In the genomic region with DNA sequence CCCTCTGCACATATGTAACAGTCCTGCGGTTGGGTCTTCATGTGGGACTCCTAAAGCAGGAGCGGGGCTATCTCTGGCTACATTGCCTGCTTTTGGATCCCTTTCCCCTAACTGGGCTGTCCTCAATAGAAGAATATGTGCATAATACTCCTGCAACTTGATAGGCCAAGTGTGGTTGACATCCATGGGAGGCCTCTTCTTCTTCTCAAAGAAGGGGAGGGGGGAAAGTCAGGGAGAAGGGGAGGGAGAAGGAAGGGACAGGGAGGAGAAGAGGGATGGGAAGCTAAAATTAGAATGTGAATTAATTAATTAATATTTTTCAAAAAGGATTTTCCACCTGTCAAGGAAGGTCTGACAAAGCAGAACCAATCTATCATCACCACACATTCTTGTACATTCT, we compare ENCODE assay signal across 9 mouse cellular contexts.
DNase-seq lines count a peak whose midpoint lies in the region; ATAC-seq and TF ChIP-seq lines count a peak whose summit lies in the region.
"Had no signal": no experiment of that assay in that cellular context is flagged by ENCODE, and none has a peak within 500 bp of the region (broad histone marks: within the 10 kb centered on the region; RNA-seq: fewer than 3 reads in every experiment).

No protein-coding gene starts in this region.

- TF ChIP-seq RAD21 in CH12.LX (IDR thresholded peaks at IDR 0.05; ENCODE audit: low read depth, low read length), result no peak

- WGBS in forebrain, embryonic 16.5 days, result 100% methylated on average over 2 of the region's 2 CpGs
- 95% methylated on average over 2 of the region's 2 CpGs for WGBS in midbrain, embryonic 12.5 days

- H3K27ac ChIP-seq in CH12.LX (ENCODE audit: insufficient read depth, low read depth), result peak overlapping the region; percentile 58
- H3K27ac ChIP-seq in ES-Bruce4 (ENCODE audit: insufficient read depth, low read length), result 0 out of 2 replicates have a peak overlapping the region, but pooled peaks have one; percentile 8
- peak overlapping the region; percentile 82 for H3K27ac ChIP-seq in forebrain, embryonic 16.5 days (ENCODE audit: low read length)
- peak overlapping the region; percentile 93 for H3K27ac ChIP-seq in midbrain, embryonic 12.5 days (replicated peaks)
- H3K27ac ChIP-seq: liver, embryonic 15.5 days had no signal

- H3K27me3 ChIP-seq in CH12.LX (replicated peaks) (no peaks in the 10 kb centered on the region), ES-Bruce4 (ENCODE audit: control insufficient read depth, insufficient read depth, low read length, poor library complexity, severe bottlenecking) (no peaks in the 10 kb centered on the region)
- H3K27me3 ChIP-seq in forebrain, embryonic 16.5 days (replicated peaks; ENCODE audit: control insufficient read depth, insufficient read depth, low read length), result no peaks in the 10 kb centered on the region
- no peaks in the 10 kb centered on the region for H3K27me3 ChIP-seq in midbrain, embryonic 12.5 days
- H3K27me3 ChIP-seq: liver, embryonic 15.5 days had no signal

- H3K4me2 ChIP-seq in CH12.LX (ENCODE audit: insufficient read depth, low read depth, poor library complexity, severe bottlenecking), result peak overlapping the region; percentile 44; the same call in 1 of the 2 replicates
- no peak overlapping the region for H3K4me2 ChIP-seq in forebrain, embryonic 16.5 days (ENCODE audit: low read length)
- peak overlapping the region; percentile 29 for H3K4me2 ChIP-seq in midbrain, embryonic 12.5 days (replicated peaks)
- H3K4me2 ChIP-seq: liver, embryonic 15.5 days had no signal

- TF ChIP-seq CTCF in CH12.LX (conservative IDR thresholded peaks at IDR 0.05 in 1 of 2, IDR thresholded peaks at IDR 0.05 in 1 of 2; ENCODE audit: low read depth in 2 of 2, low read length in 2 of 2) (no peak), ES-Bruce4 (IDR thresholded peaks at IDR 0.05; ENCODE audit: low read depth, low read length) (no peak)

- H3K9me3 ChIP-seq in CH12.LX (replicated peaks; ENCODE audit: low read length) (no peaks in the 10 kb centered on the region), ES-Bruce4 (replicated peaks; ENCODE audit: control insufficient read depth, insufficient read depth, low read length, poor library complexity, severe bottlenecking) (no peaks in the 10 kb centered on the region)
- no peaks in the 10 kb centered on the region for H3K9me3 ChIP-seq in forebrain, embryonic 16.5 days (ENCODE audit: control insufficient read depth, low read length)
- no peaks in the 10 kb centered on the region for H3K9me3 ChIP-seq in midbrain, embryonic 12.5 days
- H3K9me3 ChIP-seq: liver, embryonic 15.5 days had no signal

- in situ Hi-C loops in CH12.LX (cut with MboI; ENCODE audit: low pct_ligation_motif_present, low pct_unique_long_range_greater_than_20kb, low sequenced_read_pairs), result loop anchor here (25.0 kb wide), 1 partner anchor 95 kb away; a partner anchor contains a TSS

- no peaks in the 10 kb centered on the region for H3K36me3 ChIP-seq in CH12.LX (replicated peaks in 1 of 2; ENCODE audit: control insufficient read depth in 1 of 2, insufficient read depth in 1 of 2, low read length in 1 of 2)
- H3K36me3 ChIP-seq in ES-Bruce4 (ENCODE audit: control insufficient read depth, insufficient read depth, low read length, poor library complexity, severe bottlenecking), result no peaks in the 10 kb centered on the region
- H3K36me3 ChIP-seq in forebrain, embryonic 16.5 days (ENCODE audit: control insufficient read depth, insufficient read depth), result no peaks in the 10 kb centered on the region
- peaks cover 14% of the 10 kb centered on the region; the same call in 1 of the 2 replicates for H3K36me3 ChIP-seq in midbrain, embryonic 12.5 days
- H3K36me3 ChIP-seq: liver, embryonic 15.5 days had no signal

- H3K79me2 ChIP-seq in CH12.LX (replicated peaks; ENCODE audit: control insufficient read depth, extremely low read depth, insufficient read depth, poor library complexity, severe bottlenecking), result no peaks in the 10 kb centered on the region

- H3K4me1 ChIP-seq in CH12.LX (ENCODE audit: control insufficient read depth in 1 of 2, insufficient read depth in 2 of 2), result peaks cover 22 to 67% of the 10 kb centered on the region in 2 experiments
- no peaks in the 10 kb centered on the region for H3K4me1 ChIP-seq in ES-Bruce4 (ENCODE audit: control insufficient read depth, insufficient read depth, low read length)
- peaks cover 10% of the 10 kb centered on the region for H3K4me1 ChIP-seq in forebrain, embryonic 16.5 days (replicated peaks; ENCODE audit: control insufficient read depth, insufficient read depth, low read length)
- H3K4me1 ChIP-seq in midbrain, embryonic 12.5 days, result peaks cover 20% of the 10 kb centered on the region

- no peak overlapping the region for H3K9ac ChIP-seq in CH12.LX (ENCODE audit: insufficient read depth, low read depth)
- H3K9ac ChIP-seq in ES-Bruce4 (ENCODE audit: low read depth, poor library complexity, severe bottlenecking), result no peak overlapping the region
- no peak overlapping the region for H3K9ac ChIP-seq in forebrain, embryonic 16.5 days (replicated peaks; ENCODE audit: low read depth, low read length)
- H3K9ac ChIP-seq in midbrain, embryonic 12.5 days (replicated peaks), result no peak overlapping the region
- H3K9ac ChIP-seq: liver, embryonic 15.5 days had no signal

- TF ChIP-seq EP300 in CH12.LX (IDR thresholded peaks at IDR 0.05; ENCODE audit: low read length) (no peak), ES-Bruce4 (IDR thresholded peaks at IDR 0.05; ENCODE audit: insufficient read depth, low read depth, low read length) (no peak)

- DNase-seq in CH12.LX (ENCODE audit: extremely low read depth), result no peak
- DNase-seq in adrenal gland, postnatal 4 days (ENCODE audit: low spot score in 2 of 2), result no peak
- DNase-seq in spleen, adult 18-20 months, result no peak
- DNase-seq in layer of hippocampus, adult 8-10 months (ENCODE audit: low spot score in 2 of 2), result no peak
- DNase-seq: heart, adult 11 months had no signal

- ATAC-seq in forebrain, embryonic 16.5 days, result peak; percentile 23
- ATAC-seq in midbrain, embryonic 12.5 days (ENCODE audit: low FRiP score, low read depth), result peak; percentile 51

- dilution Hi-C loops in CH12.LX (cut with MboI; ENCODE audit: extremely low pct_ligation_motif_present, extremely low pct_unique_long_range_greater_than_20kb, low sequenced_read_pairs), result no loop called here

- H3K4me3 ChIP-seq in CH12.LX (replicated peaks in 1 of 3; ENCODE audit: low read depth in 2 of 3, low read length in 2 of 3, poor library complexity in 1 of 3), result peak overlapping the region in 1 of 3 experiments; percentile 34
- H3K4me3 ChIP-seq in ES-Bruce4 (ENCODE audit: low read depth, low read length), result no peak overlapping the region
- no peak overlapping the region for H3K4me3 ChIP-seq in forebrain, embryonic 16.5 days (replicated peaks; ENCODE audit: low read length)
- H3K4me3 ChIP-seq in midbrain, embryonic 12.5 days, result no peak overlapping the region
- H3K4me3 ChIP-seq: liver, embryonic 15.5 days had no signal

- no peak for TF ChIP-seq POLR2A in CH12.LX (IDR thresholded peaks at IDR 0.05; ENCODE audit: low read depth, low read length)
- TF ChIP-seq POLR2A in ES-Bruce4 (IDR thresholded peaks at IDR 0.05; ENCODE audit: insufficient read depth, low read length), result no peak

TF ChIP-seq in CH12.LX, 34 proteins besides CTCF, POLR2A, EP300 and RAD21:
- TF ChIP-seq UBTF (IDR thresholded peaks at IDR 0.05; ENCODE audit: low read depth, low read length) (no peak), USF1 (IDR thresholded peaks at IDR 0.05; ENCODE audit: low read depth, low read length) (no peak), ZKSCAN1 (IDR thresholded peaks at IDR 0.05; ENCODE audit: borderline replicate concordance, low read depth, low read length) (no peak), SMC3 (IDR thresholded peaks at IDR 0.05; ENCODE audit: low read depth, low read length) (no peak), USF2 (conservative IDR thresholded peaks at IDR 0.05; ENCODE audit: low read depth, low read length) (no peak), MAZ (IDR thresholded peaks at IDR 0.05; ENCODE audit: low read depth, low read length) (no peak), CHD1 (IDR thresholded peaks at IDR 0.05; ENCODE audit: low read depth, low read length) (no peak), GABPA (IDR thresholded peaks at IDR 0.05; ENCODE audit: insufficient replicate concordance, low read depth, low read length) (no peak), KAT2A (IDR thresholded peaks at IDR 0.05; ENCODE audit: insufficient replicate concordance, low read length) (no peak), NELFE (IDR thresholded peaks at IDR 0.05; ENCODE audit: low read depth, low read length) (no peak), RCOR1 (conservative IDR thresholded peaks at IDR 0.05; ENCODE audit: low read depth, low read length) (no peak), HCFC1 (IDR thresholded peaks at IDR 0.05; ENCODE audit: low read depth, low read length) (no peak)

Comparison
In these comparisons a context has a peak if more than half of its experiments do, and no peak if none do; other contexts are left out.
1. H3K27ac ChIP-seq: peak in every context shown above with its lines; median percentile 93 in midbrain, embryonic 12.5 days; 82 in forebrain, embryonic 16.5 days; 58 in CH12.LX; 8 in ES-Bruce4.